Mouse (Mus musculus) intestine, embryonic 16.5 days (tissue): Measurements from ENCODE around the gene Nbl1. TPM values are rescaled to one million over a fixed set of nuclear protein-coding genes. Genes with fewer than 3 reads are reported as not detected.
A peak's percentile ranks its signal among the peaks of the same experiment; 100 is the strongest.

Experiments
- ATAC-seq: fragments of 200-750 bp; cut with Nextera tagmentation; 2 replicates; pipeline ENCODE4 v1.8.0; 2017; ENCODE audit warnings: moderate TSS enrichment, moderate library complexity
- H3K27ac ChIP-seq: fragments of 300-500 bp; sonication (generic); 2 replicates; pipeline ENCODE4 v1.5.1; 2014; ENCODE audit warnings: mild to moderate bottlenecking, low read length
- H3K27me3 ChIP-seq: fragments of 300-500 bp; sonication (generic); replicated peaks from 2 replicates; pipeline ENCODE4 v1.6.1; 2014; ENCODE audit warnings: low read length, control low read depth, mixed read lengths; ENCODE audit not compliant: control insufficient read depth, insufficient read depth
- H3K36me3 ChIP-seq: fragments of 300-500 bp; sonication (generic); 2 replicates; pipeline ENCODE4 v1.6.1; 2014; ENCODE audit warnings: low read length, control low read depth; ENCODE audit not compliant: control insufficient read depth, insufficient read depth
- H3K4me1 ChIP-seq: fragments of 300-500 bp; sonication (generic); 2 replicates; pipeline ENCODE4 v1.6.1; 2014; ENCODE audit warnings: low read length, control low read depth, mixed read lengths; ENCODE audit not compliant: control insufficient read depth, insufficient read depth
- H3K4me2 ChIP-seq: fragments of 300-500 bp; sonication (generic); 2 replicates; pipeline ENCODE4 v1.6.1; 2014; ENCODE audit warnings: low read depth, low read length, control low read depth
- H3K4me3 ChIP-seq: fragments of 300-500 bp; sonication (generic); 2 replicates; pipeline ENCODE4 v1.5.1; 2014; ENCODE audit warnings: mild to moderate bottlenecking, low read length
- H3K9ac ChIP-seq: fragments of 300-500 bp; sonication (generic); 2 replicates; pipeline ENCODE4 v1.6.1; 2014; ENCODE audit warnings: low read depth, low read length
- H3K9me3 ChIP-seq: fragments of 300-500 bp; sonication (generic); 2 replicates; pipeline ENCODE4 v1.6.1; 2016; ENCODE audit warnings: low read length, control low read depth; ENCODE audit not compliant: control insufficient read depth
- WGBS: fragments of 180-500 bp; shearing (Covaris S2); extraction: QIAGEN DNeasy Blood & Tissue Kit; methylation state at CpG from one replicate; pipeline ENCODE4 v1.1.7; 2014; 5-methylcytosine and 5-hydroxymethylcytosine counted together
- polyA plus RNA-seq: library from polyadenylated mRNA; unstranded; fragments of >200 nt; fragmentation: Nextera tagmentation; extraction: Ambion mirVana; gene quantifications from 2 replicates; pipeline ENCODE4 v1.2.1, GENCODE M21; 2015

Gene Nbl1
- polyA plus RNA-seq, 1 experiment from 2014 or later, result 38.9 TPM

GRCm38 (mm10) chr4:139090303-139090940, 2.4 kb downstream of the Nbl1 start:
- Histone ChIP-seq H3K27me3 (no peaks in the 10 kb centered on the region), H3K4me1 (peaks cover 41% of the 10 kb centered on the region), H3K9me3 (no peaks in the 10 kb centered on the region; the same call in 1 of the 2 replicates), H3K36me3 (no peaks in the 10 kb centered on the region), H3K27ac (no peak overlapping the region), H3K4me2 (peak overlapping the region; percentile 97), H3K4me3 (peak overlapping the region; percentile 73), H3K9ac (peak overlapping the region; percentile 82)
- ATAC-seq, result no peak
- 53% methylated on average over 15 of the region's 15 CpGs for WGBS

GRCm38 (mm10) chr4:139088982-139089671, 3.7 kb downstream of the Nbl1 start:
- Histone ChIP-seq H3K4me1 (peaks cover 41% of the 10 kb centered on the region), H3K4me3 (no peak overlapping the region), H3K27ac (no peak overlapping the region), H3K9ac (no peak overlapping the region), H3K36me3 (no peaks in the 10 kb centered on the region), H3K9me3 (no peaks in the 10 kb centered on the region), H3K4me2 (0 out of 2 replicates have a peak overlapping the region, but pooled peaks have one; percentile 20), H3K27me3 (no peaks in the 10 kb centered on the region)
- 50% methylated on average over 9 of the region's 9 CpGs for whole genome bisulfite sequencing
- peak; percentile 65 for ATAC-seq

GRCm38 (mm10) chr4:139086984-139087383, 5.8 kb downstream of the Nbl1 start:
- ATAC-seq, result no peak
- Histone ChIP-seq H3K4me1 (peaks cover 47% of the 10 kb centered on the region), H3K4me3 (no peak overlapping the region), H3K9me3 (no peaks in the 10 kb centered on the region), H3K27ac (no peak overlapping the region), H3K36me3 (no peaks in the 10 kb centered on the region), H3K4me2 (no peak overlapping the region), H3K9ac (no peak overlapping the region), H3K27me3 (no peaks in the 10 kb centered on the region)
- 82% methylated on average over 4 of the region's 4 CpGs for WGBS

DNA sequence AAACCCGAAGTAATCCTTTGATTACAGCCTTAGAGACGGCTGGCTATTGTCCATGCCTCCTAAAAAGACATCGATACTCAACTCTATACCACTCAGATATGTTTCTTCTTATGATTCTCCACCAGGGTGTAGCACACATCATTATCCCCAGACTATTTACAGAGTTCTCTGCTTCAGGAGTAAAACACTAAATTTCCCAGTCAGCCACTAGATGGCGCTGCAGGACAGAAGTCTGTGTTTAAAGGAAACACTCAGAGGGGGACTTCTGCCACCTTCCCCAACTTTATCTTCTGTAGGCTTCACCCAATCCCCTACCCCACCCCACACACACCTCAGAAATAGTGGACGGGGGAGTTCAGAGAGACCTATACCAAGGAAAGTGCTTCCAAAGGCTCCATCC, 6.8 kb downstream of the Nbl1 start:
- Histone ChIP-seq H3K27ac (no peak overlapping the region), H3K9ac (no peak overlapping the region), H3K4me3 (no peak overlapping the region), H3K4me2 (no peak overlapping the region), H3K4me1 (peaks cover 37% of the 10 kb centered on the region), H3K27me3 (no peaks in the 10 kb centered on the region), H3K36me3 (no peaks in the 10 kb centered on the region), H3K9me3 (no peaks in the 10 kb centered on the region)
- WGBS, result 12% methylated on average over 5 of the region's 5 CpGs
- ATAC-seq, result no peak

GRCm38 (mm10) chr4:139085337-139085736, 7.5 kb downstream of the Nbl1 start:
- H3K27ac ChIP-seq, result no peak overlapping the region
- no peak for ATAC-seq
- peaks cover 30% of the 10 kb centered on the region for H3K4me1 ChIP-seq
- no peak overlapping the region for H3K9ac ChIP-seq
- H3K4me3 ChIP-seq, result no peak overlapping the region
- no peaks in the 10 kb centered on the region for H3K9me3 ChIP-seq
- 72% methylated on average over 11 of the region's 11 CpGs for WGBS
- no peaks in the 10 kb centered on the region for H3K27me3 ChIP-seq
- no peak overlapping the region for H3K4me2 ChIP-seq
- H3K36me3 ChIP-seq, result no peaks in the 10 kb centered on the region

DNA sequence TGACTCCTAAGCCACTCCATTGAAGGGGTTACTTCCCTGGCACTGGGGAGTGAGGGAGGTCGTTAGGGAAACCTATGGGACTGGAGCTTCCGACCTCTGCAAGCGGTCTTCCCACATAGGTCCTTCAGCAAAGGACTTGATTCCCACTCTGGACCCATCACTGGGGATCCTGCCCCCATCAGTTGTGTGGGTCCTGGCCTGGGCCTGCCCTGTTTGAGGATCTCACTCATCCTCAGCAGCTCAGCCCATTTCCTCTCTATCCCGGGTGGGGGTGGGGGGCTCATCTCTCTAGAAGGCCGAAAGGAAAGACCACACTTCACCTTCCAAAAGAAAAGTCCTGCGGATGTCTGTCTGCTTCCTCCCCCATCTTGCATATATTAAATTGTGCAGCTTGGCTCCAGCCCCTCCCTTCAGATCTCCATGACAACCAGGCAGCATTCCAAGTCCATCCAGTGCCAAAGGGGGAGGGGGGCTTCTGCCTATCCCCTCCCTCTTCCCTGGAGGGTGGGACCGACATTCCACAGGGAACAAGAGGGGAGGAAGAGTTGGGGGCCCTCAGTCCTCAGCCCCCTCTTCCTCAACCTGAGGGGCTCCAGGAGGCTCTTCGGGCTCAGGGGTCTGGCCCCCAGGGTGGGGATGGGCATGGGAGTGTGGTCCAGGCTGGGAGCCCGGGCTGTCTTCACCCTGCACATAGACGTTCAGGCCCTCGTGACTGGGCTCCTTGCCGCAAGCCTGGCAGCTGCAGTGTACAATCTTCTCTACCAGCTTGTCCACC, 9.8 kb downstream of the Nbl1 start:
- no peak overlapping the region for H3K4me2 ChIP-seq
- 30% methylated on average over 12 of the region's 12 CpGs for WGBS
- 0 out of 2 replicates have a peak overlapping the region, but pooled peaks have one; percentile 14 for H3K27ac ChIP-seq
- no peak overlapping the region; the same call in 1 of the 2 replicates for H3K4me3 ChIP-seq
- H3K36me3 ChIP-seq, result no peaks in the 10 kb centered on the region
- H3K27me3 ChIP-seq, result no peaks in the 10 kb centered on the region
- ATAC-seq, result no peak
- H3K4me1 ChIP-seq, result peaks cover 15% of the 10 kb centered on the region
- H3K9me3 ChIP-seq, result no peaks in the 10 kb centered on the region
- H3K9ac ChIP-seq, result 0 out of 2 replicates have a peak overlapping the region, but pooled peaks have one; percentile 37

GRCm38 (mm10) chr4:139081270-139081931, 11.4 kb downstream of the Nbl1 start:
- H3K36me3 ChIP-seq, result no peaks in the 10 kb centered on the region
- ATAC-seq, result no peak

DNA sequence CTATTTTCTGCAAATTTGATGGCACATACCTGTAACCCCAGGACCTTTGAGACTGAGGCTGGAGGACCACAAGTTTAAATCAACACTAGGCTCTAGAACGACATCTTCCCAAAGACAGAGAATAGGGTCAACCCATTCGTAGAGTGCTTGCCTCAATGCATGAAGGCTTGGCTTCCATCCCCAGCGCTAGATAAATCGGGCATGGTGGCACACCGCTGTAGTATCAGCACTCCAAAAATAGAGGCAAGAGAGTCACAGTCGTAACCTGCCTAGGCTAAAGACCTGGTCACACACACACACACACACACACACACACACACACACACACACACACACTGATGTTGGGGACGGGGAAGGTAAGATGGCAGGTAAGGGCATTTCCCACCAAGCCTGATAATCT, 12.5 kb downstream of the Nbl1 start:
- WGBS, result 90% methylated on average over 7 of the region's 7 CpGs
- no peaks in the 10 kb centered on the region for H3K9me3 ChIP-seq

More at GRCm38 (mm10) chr4:139081270-139081931, 11.4 kb downstream of the Nbl1 start:
- Histone ChIP-seq H3K4me3 (no peak overlapping the region), H3K4me1 (peaks cover 15% of the 10 kb centered on the region), H3K27me3 (peaks cover 8% of the 10 kb centered on the region), H3K4me2 (no peak overlapping the region), H3K9me3 (no peaks in the 10 kb centered on the region), H3K9ac (no peak overlapping the region; the same call in 1 of the 2 replicates), H3K27ac (no peak overlapping the region)
- WGBS, result 78% methylated on average over 18 of the region's 18 CpGs

GRCm38 (mm10) chr4:139079439-139079838, 13.4 kb downstream of the Nbl1 start:
- no peak overlapping the region for H3K4me3 ChIP-seq
- no peaks in the 10 kb centered on the region for H3K36me3 ChIP-seq
- peaks cover 27% of the 10 kb centered on the region for H3K27me3 ChIP-seq
- H3K9me3 ChIP-seq, result no peaks in the 10 kb centered on the region
- no peak overlapping the region for H3K27ac ChIP-seq
- H3K9ac ChIP-seq, result no peak overlapping the region
- peaks cover 27% of the 10 kb centered on the region for H3K4me1 ChIP-seq
- no peak for ATAC-seq
- WGBS, result 83% methylated on average over 11 of the region's 11 CpGs
- no peak overlapping the region for H3K4me2 ChIP-seq

More for the DNA sequence above, 12.5 kb downstream of the Nbl1 start:
- ATAC-seq, result no peak
- no peak overlapping the region for H3K4me3 ChIP-seq
- H3K4me2 ChIP-seq, result no peak overlapping the region
- H3K36me3 ChIP-seq, result no peaks in the 10 kb centered on the region
- no peak overlapping the region for H3K27ac ChIP-seq
- no peak overlapping the region for H3K9ac ChIP-seq
- H3K4me1 ChIP-seq, result peaks cover 19% of the 10 kb centered on the region
- peaks cover 19% of the 10 kb centered on the region for H3K27me3 ChIP-seq
